Mouse (Mus musculus): ENCODE results near the gene Ctc1. TPM values are rescaled to one million over a fixed set of nuclear protein-coding genes. Genes with fewer than 3 reads are reported as not detected.
A peak's percentile ranks its signal among the peaks of the same experiment; 100 is the strongest.
"Not testable (repeated sequence)": the region's sequence is repeated elsewhere in the genome, so short reads cannot be mapped to it uniquely, and the experiment has no call there.

Gene Ctc1
- 4.1 to 16.3 TPM (median 12.3 TPM) in 3 replicates for total RNA-seq (2017)

- ATAC-seq (replicated peaks; ENCODE audit: insufficient number of reproducible peaks, low FRiP score, low TSS enrichment, poor library complexity, severe bottlenecking): peak; percentile 99
Measured at GRCm38 (mm10) chr11:69015644-69016441, at the start of gene Ctc1. Ctc1 (plus strand) TSS chr11:69015911.

- no peak for ATAC-seq (replicated peaks; ENCODE audit: insufficient number of reproducible peaks, low FRiP score, low TSS enrichment, poor library complexity, severe bottlenecking)
Measured at GRCm38 (mm10) chr11:68966554-68966953, 49.2 kb upstream of the Ctc1 start.

DNA sequence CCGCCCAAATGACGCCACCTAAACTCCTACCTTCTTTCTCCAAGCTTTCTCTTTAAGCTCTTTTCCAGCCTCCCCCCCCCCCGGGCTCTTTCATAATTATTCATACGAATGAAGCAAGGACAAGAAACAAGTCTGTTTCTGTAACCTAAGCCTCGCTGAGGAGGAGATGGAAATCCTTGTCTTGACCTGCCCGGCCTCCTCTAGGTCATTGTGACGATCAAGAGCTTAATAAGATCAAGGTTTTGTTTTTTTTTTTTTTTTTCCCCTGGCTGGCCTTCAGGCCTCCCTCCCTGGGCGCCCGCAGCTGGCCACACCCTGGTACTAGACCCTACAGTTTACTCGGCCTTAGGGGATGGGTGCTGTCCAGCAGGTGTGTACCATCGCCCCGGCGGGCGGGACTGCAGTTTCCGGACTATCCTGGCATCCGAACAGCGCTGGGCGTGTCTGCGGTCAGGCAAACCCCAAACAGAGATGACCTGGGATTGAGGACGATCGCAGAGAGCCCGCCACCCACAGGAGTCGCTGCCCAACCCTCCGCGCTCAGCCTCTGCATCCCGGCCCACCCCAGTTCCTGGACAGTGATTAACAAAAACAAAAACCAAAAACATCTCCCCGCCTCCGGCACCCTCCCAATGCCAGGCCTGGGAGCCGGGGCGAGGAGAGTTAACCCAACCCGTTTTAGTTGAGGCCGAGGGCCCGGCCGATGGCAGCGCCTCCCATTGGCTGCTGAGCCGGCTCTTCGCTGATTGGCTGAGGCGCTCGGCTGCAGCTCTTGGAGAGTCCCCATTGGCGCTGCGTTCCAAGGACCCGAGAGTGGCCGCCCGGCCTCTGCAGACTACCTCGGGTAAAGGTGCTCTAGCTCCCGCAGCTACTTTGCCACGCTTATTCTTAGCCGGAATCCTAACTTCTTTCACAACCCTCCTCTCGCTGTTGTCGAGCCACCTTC lies 48.1 kb upstream of the Ctc1 start, which contains the start of gene Slc25a35:
Gene Slc25a35 (plus strand): TSS at position 795 of the 946 bp plus-strand sequence.
- ATAC-seq (replicated peaks; ENCODE audit: insufficient number of reproducible peaks, low FRiP score, low TSS enrichment, poor library complexity, severe bottlenecking): peak; percentile 92

DNA sequence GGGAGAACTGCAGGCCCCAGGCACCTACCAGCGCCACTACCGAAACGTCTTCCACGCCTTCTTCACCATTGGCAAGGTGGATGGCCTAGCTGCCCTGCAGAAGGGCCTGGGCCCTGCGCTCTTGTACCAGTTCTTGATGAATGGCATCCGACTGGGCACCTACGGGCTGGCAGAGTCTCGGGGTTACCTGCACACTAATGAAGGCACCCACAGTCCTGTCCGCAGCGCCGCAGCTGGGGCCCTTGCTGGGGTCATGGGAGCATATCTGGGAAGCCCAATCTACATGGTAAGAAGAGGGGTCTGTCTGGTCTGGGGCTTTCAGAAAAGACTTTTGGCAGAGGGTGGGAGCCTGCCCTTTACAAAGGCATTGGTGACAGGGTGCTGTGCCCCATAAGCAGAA lies 47.0 kb upstream of the Ctc1 start:
- no peak for ATAC-seq (replicated peaks; ENCODE audit: insufficient number of reproducible peaks, low FRiP score, low TSS enrichment, poor library complexity, severe bottlenecking)

DNA sequence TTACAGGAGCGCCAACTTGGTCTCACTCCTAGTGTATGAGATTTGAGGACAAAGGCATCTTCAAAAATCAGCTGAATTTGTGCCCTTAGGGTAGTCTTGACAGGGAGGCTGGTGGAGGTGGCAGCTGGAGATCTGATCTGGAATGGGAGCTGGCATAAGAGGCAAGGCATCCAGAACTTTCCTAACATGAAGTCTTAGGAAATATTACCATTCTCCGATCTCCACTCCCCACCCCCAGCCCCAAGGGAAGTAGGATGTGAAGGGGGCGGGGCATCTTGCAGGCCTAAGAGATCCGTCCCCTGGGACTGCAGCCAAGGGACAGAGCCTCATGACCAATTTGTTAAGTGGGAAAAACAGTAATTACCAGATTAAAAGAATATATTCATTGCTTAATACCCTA lies 45.5 kb upstream of the Ctc1 start:
- ATAC-seq (replicated peaks; ENCODE audit: insufficient number of reproducible peaks, low FRiP score, low TSS enrichment, poor library complexity, severe bottlenecking): no peak

DNA sequence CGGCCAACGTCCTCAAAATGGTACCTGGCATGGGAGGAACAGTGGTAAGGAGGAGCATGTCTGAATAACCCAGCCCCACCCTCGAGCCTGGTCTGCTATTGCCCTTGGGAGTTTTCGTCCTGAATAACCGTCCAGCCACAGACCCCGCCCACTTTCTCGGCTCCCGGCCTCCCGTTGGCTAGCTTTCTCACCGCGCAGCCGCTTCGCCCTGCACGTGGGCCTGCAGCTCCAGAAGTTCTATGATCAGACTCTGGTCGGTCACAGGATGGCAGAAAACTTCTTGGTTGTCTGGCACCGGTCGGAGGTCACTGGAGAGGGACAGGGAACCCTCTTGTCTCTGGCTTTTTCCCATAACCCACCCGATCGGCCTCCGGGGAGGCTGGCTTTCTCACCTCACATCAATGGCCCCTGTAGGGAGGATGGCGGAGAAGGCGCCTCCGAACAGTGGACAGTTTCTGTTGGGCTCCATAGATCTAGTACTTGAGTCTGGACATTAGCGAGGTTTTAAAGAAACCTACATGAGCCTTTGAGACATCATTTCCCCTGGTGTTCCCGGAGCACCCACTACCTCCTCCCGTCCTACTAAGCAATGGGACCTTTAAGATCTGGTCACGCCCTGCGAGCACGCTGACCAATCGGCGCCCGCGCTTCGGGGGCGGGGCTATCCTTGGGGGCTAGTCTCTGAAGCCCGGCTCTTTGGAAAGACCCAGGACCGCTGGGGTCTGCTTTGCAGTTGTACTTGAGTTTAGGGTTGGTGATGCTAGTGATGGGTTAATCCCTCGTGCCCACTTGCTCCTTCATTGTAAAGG lies 42.3 kb upstream of the Ctc1 start:
- ATAC-seq (replicated peaks; ENCODE audit: insufficient number of reproducible peaks, low FRiP score, low TSS enrichment, poor library complexity, severe bottlenecking): peak; percentile 71

DNA sequence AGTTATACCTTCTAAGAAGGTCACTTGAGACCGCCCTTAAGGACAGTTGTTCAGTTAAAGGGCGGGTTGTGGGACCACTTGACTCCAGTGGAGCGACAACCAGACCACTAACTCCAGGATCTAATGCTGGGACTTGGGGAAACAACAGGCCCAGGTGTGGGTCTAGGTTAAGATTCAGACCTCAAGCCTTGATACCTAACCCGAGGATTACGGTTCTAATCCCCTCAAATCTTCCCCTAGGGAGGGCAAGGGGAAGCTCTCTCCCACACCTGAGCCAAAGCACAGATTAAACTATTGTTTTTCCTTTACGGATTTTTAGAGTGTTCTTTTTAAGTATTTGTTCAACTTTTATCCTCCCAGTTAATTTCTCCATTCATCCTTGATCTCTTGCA lies 41.7 kb upstream of the Ctc1 start:
- ATAC-seq (replicated peaks; ENCODE audit: insufficient number of reproducible peaks, low FRiP score, low TSS enrichment, poor library complexity, severe bottlenecking): 0 out of 2 replicates have a peak, but pooled peaks have one; percentile 4

DNA sequence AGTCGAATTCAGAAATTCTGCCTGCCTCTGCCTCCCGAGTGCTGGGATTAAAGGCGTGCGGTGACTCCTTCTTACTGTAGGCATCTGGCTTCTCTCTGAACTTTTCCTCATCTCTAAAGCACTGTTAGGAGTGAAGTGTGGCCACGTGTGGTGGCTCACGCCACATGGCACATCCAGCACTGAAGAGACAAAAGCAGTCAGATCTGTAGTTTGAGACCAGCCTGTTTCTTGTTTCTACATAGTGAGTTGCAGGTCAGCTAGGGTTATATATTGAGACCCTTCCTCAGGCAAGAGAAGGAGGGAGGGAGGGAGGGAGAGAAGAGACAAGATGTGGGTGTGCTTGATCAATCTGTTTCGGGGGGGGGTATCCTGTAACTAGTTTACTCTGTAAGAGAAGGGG lies 40.6 kb upstream of the Ctc1 start, which contains the start of gene Rangrf:
Gene Rangrf (minus strand): TSS at position 101 of the 400 bp plus-strand sequence.
- ATAC-seq (replicated peaks; ENCODE audit: insufficient number of reproducible peaks, low FRiP score, low TSS enrichment, poor library complexity, severe bottlenecking): no peak

DNA sequence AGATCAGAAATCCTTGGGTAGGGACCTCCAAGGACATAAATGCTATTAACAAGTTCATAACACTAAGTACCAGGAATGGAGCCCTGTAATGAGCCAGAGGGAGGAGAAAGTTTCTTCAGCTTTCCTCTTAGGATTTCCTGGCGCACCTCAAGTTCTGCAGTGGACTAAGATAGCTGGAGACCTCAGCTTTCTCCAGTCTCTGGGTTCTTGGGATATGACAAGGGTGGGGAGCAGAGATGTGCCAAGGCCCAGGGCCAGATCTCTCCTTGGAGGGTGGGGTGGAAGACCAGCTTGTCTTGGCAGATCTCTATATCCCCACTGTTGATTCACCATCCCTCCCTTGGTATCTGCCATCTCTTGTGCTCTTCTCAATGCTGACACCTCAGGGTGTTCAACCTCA lies 40.1 kb upstream of the Ctc1 start:
- no peak for ATAC-seq (replicated peaks; ENCODE audit: insufficient number of reproducible peaks, low FRiP score, low TSS enrichment, poor library complexity, severe bottlenecking)

DNA sequence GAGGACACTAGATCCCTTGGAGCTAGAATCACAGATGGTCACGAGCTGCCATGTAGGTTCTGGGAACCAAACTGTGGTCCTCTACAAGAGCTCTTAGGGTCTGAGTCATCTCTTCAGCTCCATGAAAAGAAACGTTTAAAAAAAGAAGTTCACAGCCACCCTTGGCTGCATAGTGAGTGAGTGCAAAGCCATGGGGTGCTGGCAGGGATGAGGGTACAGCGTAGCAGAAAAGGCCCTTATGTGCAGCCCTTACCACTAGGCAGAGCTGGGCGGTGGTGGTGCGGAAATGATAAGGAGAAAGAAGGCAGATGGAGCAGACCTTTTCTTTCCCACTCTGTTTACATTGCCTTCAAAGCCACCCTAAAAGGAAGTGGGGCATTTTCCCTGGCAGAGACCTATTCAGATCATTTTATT lies 36.4 kb upstream of the Ctc1 start:
- ATAC-seq (replicated peaks; ENCODE audit: insufficient number of reproducible peaks, low FRiP score, low TSS enrichment, poor library complexity, severe bottlenecking): no peak

DNA sequence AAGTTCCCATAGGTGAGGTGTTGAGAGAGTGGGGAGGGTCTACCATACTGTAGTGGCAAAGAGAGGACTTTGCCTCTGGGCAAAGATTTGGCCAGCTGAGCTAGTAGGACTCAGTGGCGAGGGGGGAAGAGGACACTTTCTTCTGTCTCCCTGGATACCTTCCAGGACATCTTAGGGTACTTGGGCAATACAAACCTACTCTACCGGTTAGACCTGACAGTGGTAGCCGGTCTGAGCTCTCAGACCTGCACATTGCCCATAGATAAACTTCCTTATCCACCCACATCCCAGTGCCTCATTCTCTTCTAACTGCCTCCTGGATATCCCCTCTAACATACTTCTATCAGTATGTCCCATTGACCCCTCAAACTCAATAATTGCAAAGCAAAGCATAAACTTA lies 34.8 kb upstream of the Ctc1 start:
- ATAC-seq (replicated peaks; ENCODE audit: insufficient number of reproducible peaks, low FRiP score, low TSS enrichment, poor library complexity, severe bottlenecking): no peak

GRCm38 (mm10) chr11:68982639-68983369 lies 32.9 kb upstream of the Ctc1 start:
- peak; percentile 71 for ATAC-seq (replicated peaks; ENCODE audit: insufficient number of reproducible peaks, low FRiP score, low TSS enrichment, poor library complexity, severe bottlenecking)

- no peak for ATAC-seq (replicated peaks; ENCODE audit: insufficient number of reproducible peaks, low FRiP score, low TSS enrichment, poor library complexity, severe bottlenecking)
Measured at GRCm38 (mm10) chr11:68987365-68987882, 28.3 kb upstream of the Ctc1 start.

GRCm38 (mm10) chr11:68988341-68988740 lies 27.4 kb upstream of the Ctc1 start:
- ATAC-seq (replicated peaks; ENCODE audit: insufficient number of reproducible peaks, low FRiP score, low TSS enrichment, poor library complexity, severe bottlenecking): no peak

DNA sequence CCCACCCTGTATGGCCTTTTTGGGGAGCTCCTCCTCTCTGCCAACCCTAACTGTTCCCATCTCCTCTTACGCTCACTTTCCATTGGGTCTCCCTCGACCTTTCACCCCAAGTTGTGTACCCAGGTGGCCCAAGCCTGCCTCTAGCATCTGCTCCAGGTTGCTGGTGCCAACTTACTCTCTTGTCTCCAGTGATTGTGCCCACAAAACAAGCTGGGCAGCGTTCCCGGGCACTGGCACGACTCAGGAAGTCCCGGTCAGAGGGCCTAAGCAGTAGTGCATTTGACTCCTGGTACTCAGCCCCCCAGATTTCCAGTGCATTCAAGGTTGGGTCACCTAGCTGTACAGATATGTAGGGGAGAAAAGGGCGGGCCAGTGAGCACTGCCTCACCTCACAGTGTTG lies 22.6 kb upstream of the Ctc1 start:
- ATAC-seq (replicated peaks; ENCODE audit: insufficient number of reproducible peaks, low FRiP score, low TSS enrichment, poor library complexity, severe bottlenecking): no peak

DNA sequence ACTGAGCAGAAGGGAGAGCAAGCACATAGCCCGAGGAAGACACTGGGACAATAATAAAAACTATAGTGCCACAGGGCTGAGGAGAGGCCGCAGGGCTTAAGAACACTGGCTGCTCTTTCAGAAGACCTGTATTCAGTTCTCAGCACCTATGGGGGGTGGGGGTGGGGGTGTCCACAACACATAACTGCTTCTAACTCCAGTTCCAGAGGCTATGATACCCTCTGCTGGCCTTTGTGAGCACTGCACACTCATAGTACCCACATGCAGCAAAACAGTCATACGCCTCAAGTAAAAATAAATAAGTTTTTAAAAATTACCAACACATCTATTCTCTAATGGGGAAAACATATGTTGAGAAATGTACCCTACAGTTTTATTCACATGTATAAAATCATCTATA lies 21.3 kb upstream of the Ctc1 start:
- no peak for ATAC-seq (replicated peaks; ENCODE audit: insufficient number of reproducible peaks, low FRiP score, low TSS enrichment, poor library complexity, severe bottlenecking)

DNA sequence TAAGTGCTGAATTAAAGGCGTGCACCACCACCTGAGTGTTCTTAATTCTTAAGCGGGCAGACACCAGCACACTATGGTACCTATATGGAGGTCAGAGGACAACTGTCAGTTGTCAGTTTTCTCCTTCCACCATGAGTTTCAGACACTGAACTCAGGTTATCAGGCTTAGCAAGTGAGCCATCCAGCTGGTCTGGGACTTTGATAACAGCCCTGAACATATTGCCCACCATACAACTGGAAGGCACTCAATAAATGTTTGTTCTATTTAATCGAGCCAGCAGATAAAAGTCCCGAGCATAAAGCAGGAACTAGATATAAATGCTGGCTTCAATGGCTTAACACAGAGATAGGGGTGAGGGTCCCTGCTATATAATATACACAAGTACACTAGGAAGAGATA lies 18.6 kb upstream of the Ctc1 start:
- no peak for ATAC-seq (replicated peaks; ENCODE audit: insufficient number of reproducible peaks, low FRiP score, low TSS enrichment, poor library complexity, severe bottlenecking)

DNA sequence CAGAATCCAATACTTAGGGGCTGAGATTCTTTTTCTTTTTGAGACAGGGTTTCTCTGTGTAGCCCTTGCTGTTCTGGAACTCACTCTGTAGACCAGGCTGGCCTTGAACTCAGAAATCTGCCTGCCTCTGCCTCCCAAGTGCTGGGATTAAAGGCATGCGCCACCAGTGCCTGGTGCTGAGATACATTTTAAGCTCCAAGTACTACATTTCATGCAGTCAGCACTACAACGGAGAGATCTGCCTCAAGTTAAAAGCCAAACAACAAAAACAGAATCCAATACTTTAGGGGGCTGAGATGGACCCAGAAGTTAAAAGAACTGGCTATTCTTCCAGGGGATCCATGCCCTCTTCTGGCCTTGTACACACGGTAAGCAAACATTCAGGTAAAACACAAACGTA lies 12.9 kb upstream of the Ctc1 start:
- ATAC-seq (replicated peaks; ENCODE audit: insufficient number of reproducible peaks, low FRiP score, low TSS enrichment, poor library complexity, severe bottlenecking): not testable (repeated sequence)

All from monocyte, adult 5-6 weeks (primary cell).